Mouse (Mus musculus) limb, embryonic 11.5 days (tissue): ENCODE results near the gene Dctn2. TPM values are rescaled to one million over a fixed set of nuclear protein-coding genes. Genes with fewer than 3 reads are reported as not detected.
"Not testable (repeated sequence)": the region's sequence is repeated elsewhere in the genome, so short reads cannot be mapped to it uniquely, and the experiment has no call there.

Experiments used
- ATAC-seq: fragments of 200-750 bp; cut with Nextera tagmentation; 2 replicates; pipeline ENCODE4 v1.8.0; 2017; ENCODE audit warnings: low read depth; ENCODE audit not compliant: insufficient number of reproducible peaks, low FRiP score, low TSS enrichment
- DNase-seq: peaks from one replicate; pipeline ENCODE4 v3.0.0-alpha.2; 2015; ENCODE audit warnings: low spot score
- H3K27ac ChIP-seq: fragments of 300-500 bp; sonication (generic); replicated peaks from 2 replicates; pipeline ENCODE4 v1.5.1; 2014; ENCODE audit warnings: low read depth, mild to moderate bottlenecking, low read length
- H3K27me3 ChIP-seq: fragments of 300-500 bp; sonication (generic); 2 replicates; pipeline ENCODE4 v1.6.1; 2014; ENCODE audit warnings: mild to moderate bottlenecking, low read length, mixed read lengths; ENCODE audit not compliant: control insufficient read depth, insufficient read depth
- H3K36me3 ChIP-seq: fragments of 300-500 bp; sonication (generic); 2 replicates; pipeline ENCODE4 v1.6.1; 2014; ENCODE audit warnings: mild to moderate bottlenecking, low read length, moderate library complexity, mixed read lengths; ENCODE audit not compliant: control insufficient read depth, insufficient read depth
- H3K4me1 ChIP-seq: fragments of 300-500 bp; sonication (generic); 2 replicates; pipeline ENCODE4 v1.6.1; 2014; ENCODE audit warnings: low read length, mixed read lengths; ENCODE audit not compliant: control insufficient read depth, insufficient read depth
- H3K4me2 ChIP-seq: fragments of 300-500 bp; sonication (generic); 2 replicates; pipeline ENCODE4 v1.6.1; 2014; ENCODE audit warnings: low read depth, mild to moderate bottlenecking, moderate library complexity; ENCODE audit not compliant: severe bottlenecking
- H3K4me3 ChIP-seq: fragments of 300-500 bp; sonication (generic); 2 replicates; pipeline ENCODE4 v1.5.1; 2014; ENCODE audit warnings: low read depth, low read length
- H3K9ac ChIP-seq: fragments of 300-500 bp; sonication (generic); 2 replicates; pipeline ENCODE4 v1.6.1; 2014; ENCODE audit warnings: mild to moderate bottlenecking, low read length
- H3K9me3 ChIP-seq: fragments of 300-500 bp; sonication (generic); 2 replicates; pipeline ENCODE4 v1.6.1; 2016; ENCODE audit warnings: low read length; ENCODE audit not compliant: control insufficient read depth
- WGBS: fragments of 180-500 bp; shearing (Covaris S2); extraction: QIAGEN DNeasy Blood & Tissue Kit; methylation state at CpG from one replicate; pipeline ENCODE4 v1.1.7; 2014; 5-methylcytosine and 5-hydroxymethylcytosine counted together
- polyA plus RNA-seq: library from polyadenylated mRNA; unstranded; fragments of >200 nt; fragmentation: Nextera tagmentation; extraction: Ambion mirVana; gene quantifications from 2 replicates; pipeline ENCODE4 v1.2.1, GENCODE M21; 2014

Dctn2 gene
- polyA plus RNA-seq, 1 experiment from 2014 or later, result 170 TPM

DNA sequence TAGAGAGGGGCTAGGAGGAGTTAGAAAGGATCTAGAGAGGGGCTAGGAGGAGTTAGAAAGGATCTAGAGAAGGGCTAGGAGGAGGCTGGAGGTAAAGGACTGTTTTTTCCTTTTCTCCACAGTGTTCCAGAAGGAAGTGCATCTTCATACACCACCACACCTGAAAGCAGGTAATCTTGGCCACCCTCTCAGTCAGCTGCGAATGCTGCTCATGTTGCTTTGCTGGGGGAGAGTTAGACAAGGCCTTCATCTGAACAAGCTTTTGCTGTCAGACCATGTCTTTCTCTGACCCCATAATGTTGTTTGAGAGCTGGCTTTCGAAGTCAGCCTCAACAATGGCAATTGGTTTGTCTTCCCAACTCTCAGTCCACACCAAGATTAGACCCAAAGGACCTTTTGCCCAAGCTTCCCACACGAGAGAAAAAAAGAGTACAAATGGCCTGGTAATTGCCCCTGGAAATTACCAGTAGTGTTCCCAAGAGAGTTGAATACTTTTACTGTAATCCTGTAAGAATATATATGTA, 27.5 kb downstream of the Dctn2 start:
- no peak overlapping the region for H3K4me2 ChIP-seq
- H3K36me3 ChIP-seq, result peaks cover 34% of the 10 kb centered on the region
- DNase-seq (no peak), ATAC-seq (no peak)
- H3K4me1 ChIP-seq, result peaks cover 11% of the 10 kb centered on the region
- no peak overlapping the region for H3K27ac ChIP-seq
- 89% methylated on average over 3 of the region's 3 CpGs for WGBS
- no peak overlapping the region for H3K9ac ChIP-seq
- no peak overlapping the region for H3K4me3 ChIP-seq
- no peaks in the 10 kb centered on the region for H3K9me3 ChIP-seq
- no peaks in the 10 kb centered on the region for H3K27me3 ChIP-seq

DNA sequence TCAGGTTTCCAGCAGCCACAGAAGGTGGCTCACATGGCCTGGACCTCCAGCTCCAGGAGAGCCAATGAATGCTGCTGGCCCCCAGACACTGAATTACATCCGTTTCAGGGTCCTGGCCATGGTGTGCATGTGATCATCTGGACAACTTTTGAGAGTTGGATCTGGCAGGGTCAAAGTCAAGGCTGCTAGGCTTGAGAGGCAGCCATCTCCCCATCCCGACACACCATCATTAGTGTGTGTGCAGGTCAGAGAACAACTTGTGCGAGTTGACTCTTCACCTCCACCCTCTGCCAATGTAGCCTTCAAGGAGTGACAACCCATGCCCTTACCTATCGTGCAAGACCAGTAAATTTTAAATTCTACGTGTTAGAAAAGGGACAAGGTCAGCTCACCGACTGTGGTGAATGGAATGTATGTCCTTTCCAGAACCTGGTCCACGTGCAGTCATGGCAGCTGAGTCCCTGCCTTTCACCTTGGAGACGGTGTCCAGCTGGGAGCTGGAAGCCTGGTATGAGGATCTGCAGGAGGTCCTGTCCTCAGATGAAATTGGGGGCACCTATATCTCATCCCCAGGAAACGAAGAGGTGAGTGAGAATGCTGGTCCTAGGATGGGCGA, 28.8 kb downstream of the Dctn2 start:
- Histone ChIP-seq H3K9me3 (no peaks in the 10 kb centered on the region), H3K27ac (no peak overlapping the region), H3K4me1 (peaks cover 7% of the 10 kb centered on the region), H3K4me3 (no peak overlapping the region), H3K9ac (no peak overlapping the region), H3K27me3 (no peaks in the 10 kb centered on the region), H3K4me2 (no peak overlapping the region), H3K36me3 (peaks cover 42% of the 10 kb centered on the region)
- WGBS, result 95% methylated on average over 10 of the region's 10 CpGs
- no peak for ATAC-seq
- no peak for DNase-seq

DNA sequence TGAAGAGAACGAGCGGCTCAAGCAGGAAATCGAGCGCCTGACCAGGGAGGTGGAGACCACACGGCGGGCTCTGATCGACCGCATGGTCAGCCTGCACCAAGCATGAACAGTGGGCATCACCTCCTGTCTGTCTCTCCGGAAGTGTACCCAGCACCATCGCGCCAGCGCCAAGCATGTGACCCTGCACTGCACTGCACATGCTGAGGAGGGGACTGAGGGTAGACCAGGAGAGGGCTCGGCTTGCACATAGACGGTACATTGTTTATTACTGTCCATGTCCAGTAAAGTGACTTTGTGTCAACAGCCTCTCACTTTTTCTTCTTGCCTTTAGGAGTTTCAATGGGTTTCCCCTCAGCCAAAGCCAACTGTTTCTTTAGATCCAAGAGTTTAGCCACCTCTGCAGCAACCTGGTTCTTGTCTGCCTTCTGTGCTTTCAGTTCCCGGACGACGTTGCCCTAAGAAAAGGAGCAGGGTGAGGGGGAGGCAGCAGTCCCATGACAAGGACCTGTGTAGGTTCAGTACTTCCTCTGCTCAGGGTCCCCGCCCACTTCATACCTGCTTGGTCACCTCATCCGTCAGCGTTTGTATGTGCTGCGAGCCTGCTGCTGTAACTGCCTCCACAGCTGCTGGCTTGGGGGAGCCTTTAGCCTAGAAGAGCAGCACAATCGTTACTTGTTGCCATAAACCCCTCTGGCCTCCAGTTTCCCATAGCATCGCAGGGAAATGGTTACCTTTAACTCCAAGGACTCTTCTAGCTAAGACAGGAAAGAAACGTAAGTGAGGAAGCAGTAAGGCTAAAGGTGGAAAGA, 30.0 kb downstream of the Dctn2 start:
- Histone ChIP-seq H3K4me2 (no peak overlapping the region), H3K4me3 (no peak overlapping the region), H3K9me3 (no peaks in the 10 kb centered on the region), H3K27ac (no peak overlapping the region), H3K27me3 (no peaks in the 10 kb centered on the region), H3K36me3 (peaks cover 50% of the 10 kb centered on the region), H3K4me1 (peaks cover 7% of the 10 kb centered on the region), H3K9ac (no peak overlapping the region)
- WGBS, result 94% methylated on average over 24 of the region's 24 CpGs
- DNase-seq (no peak), ATAC-seq (no peak)

DNA sequence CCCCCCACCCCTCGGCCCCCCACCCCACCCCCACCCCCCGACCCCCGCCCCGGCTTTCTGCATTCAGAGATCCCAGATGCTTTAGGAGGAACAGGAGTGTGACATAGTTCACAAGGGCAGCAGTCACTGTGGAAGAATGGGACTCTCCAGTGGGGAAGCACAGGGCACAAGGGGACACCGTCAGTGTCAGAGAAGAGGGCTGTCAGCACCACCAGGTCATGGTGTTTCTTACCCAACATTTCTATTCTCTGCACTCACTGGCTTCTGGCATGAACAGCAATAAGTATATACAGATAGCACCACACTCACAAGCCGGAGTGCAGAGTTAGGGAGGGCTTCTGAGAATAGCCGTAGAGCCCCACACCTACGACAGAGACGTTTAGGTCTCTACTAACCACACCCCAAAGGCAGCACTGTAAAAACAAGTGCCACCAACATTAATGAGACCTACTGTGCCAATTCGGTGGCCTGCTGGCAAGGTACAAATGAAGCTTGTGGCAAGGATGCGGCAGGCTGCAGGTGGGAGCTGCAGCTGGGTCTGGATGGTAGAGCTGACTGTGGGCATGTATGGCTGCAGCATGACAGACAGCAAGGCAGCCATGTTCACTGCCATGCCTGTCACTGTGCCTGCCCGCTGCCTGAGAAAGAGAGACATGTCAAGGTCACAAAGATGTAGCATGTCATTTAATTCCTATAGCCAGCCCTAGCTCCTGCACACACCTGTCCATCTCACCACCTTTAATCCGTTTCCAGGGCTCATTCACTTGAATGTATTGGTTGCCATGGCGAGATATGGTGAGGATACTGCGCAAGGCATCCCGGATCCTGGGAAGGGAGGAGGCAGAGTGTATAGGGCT, 31.1 kb downstream of the Dctn2 start:
- no peak for ATAC-seq

DNA sequence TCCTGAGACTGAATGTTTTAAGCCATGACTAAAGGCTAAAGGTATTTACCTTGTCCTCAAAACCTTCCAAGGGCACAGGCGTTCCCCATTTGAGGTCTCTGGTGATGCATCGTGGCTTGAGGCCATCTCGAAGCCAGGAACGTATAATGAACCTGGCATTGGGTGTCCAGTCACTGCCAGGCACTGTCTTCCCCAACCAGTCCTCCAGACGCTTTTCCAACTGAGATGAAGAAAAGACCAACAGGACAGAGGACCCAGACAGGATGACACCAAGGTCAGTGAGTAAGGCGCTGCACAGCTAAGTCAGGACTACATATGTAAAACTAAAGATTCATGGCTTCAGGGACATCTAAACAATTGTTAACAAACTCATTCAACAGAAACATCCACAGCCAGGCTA, 34.2 kb downstream of the Dctn2 start:
- Histone ChIP-seq H3K9ac (no peak overlapping the region), H3K27ac (no peak overlapping the region), H3K4me1 (no peaks in the 10 kb centered on the region), H3K36me3 (peaks cover 65% of the 10 kb centered on the region), H3K9me3 (no peaks in the 10 kb centered on the region), H3K4me2 (no peak overlapping the region), H3K4me3 (no peak overlapping the region), H3K27me3 (no peaks in the 10 kb centered on the region)
- WGBS, result 94% methylated on average over 6 of the region's 6 CpGs
- DNase-seq (no peak), ATAC-seq (no peak)

More for the DNA sequence above, 31.1 kb downstream of the Dctn2 start:
- H3K27me3 ChIP-seq, result no peaks in the 10 kb centered on the region
- DNase-seq, result no peak
- peaks cover 2% of the 10 kb centered on the region; the same call in 1 of the 2 replicates for H3K4me1 ChIP-seq
- H3K9me3 ChIP-seq, result no peaks in the 10 kb centered on the region
- 91% methylated on average over 16 of the region's 16 CpGs for WGBS
- no peak overlapping the region for H3K27ac ChIP-seq
- no peak overlapping the region for H3K4me3 ChIP-seq
- peaks cover 59% of the 10 kb centered on the region for H3K36me3 ChIP-seq
- H3K9ac ChIP-seq, result no peak overlapping the region
- no peak overlapping the region for H3K4me2 ChIP-seq

DNA sequence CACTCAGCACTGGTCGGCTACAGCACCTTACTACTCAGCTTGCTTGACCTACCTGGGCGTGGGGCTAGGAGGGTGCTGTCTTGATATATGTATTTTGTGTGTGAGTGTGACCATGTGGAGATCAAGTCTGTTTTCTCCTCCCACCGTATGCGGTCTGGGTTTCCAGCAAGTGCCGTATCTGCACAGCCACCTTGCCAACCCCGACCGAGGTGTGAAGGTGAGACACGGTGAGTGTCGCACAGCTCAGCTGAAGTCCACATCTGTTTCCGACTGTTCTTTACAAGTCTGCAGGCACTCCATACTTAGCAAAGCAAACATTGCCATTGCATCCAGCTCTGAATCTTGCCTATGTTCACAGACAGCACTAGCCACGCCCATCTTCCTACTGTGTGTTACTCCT, 37.0 kb downstream of the Dctn2 start:
- peaks cover 61% of the 10 kb centered on the region for H3K36me3 ChIP-seq
- H3K27ac ChIP-seq, result no peak overlapping the region
- no peaks in the 10 kb centered on the region for H3K4me1 ChIP-seq
- DNase-seq (no peak), ATAC-seq (no peak)
- no peak overlapping the region for H3K9ac ChIP-seq
- 95% methylated on average over 11 of the region's 11 CpGs for WGBS
- no peaks in the 10 kb centered on the region for H3K9me3 ChIP-seq
- H3K27me3 ChIP-seq, result no peaks in the 10 kb centered on the region
- no peak overlapping the region for H3K4me3 ChIP-seq
- H3K4me2 ChIP-seq, result no peak overlapping the region

DNA sequence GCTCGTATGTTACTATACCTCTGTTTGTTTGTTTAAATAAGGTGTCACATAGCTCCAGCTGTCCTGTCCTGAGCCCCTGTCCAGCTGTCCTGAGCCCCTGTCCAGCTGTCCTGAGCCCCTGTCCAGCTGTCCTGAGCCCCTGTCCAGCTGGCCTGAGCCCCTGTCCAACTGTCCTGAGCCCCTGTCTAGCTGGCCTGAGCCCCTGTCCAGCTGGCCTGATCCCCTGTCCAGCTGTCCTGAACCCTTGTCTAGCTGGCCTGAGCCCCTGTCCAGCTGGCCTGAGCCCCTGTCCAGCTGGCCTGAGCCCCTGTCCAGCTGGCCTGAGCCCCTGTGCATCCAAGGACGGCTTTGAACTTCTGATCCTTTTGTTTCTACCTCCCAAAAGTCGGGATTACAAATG, 43.0 kb downstream of the Dctn2 start:
- WGBS, result 89% methylated on average over 3 of the region's 3 CpGs

More for the DNA sequence above, 43.0 kb downstream of the Dctn2 start:
- not testable (repeated sequence) for H3K27ac ChIP-seq, H3K9ac ChIP-seq, ATAC-seq, H3K9me3 ChIP-seq, H3K4me1 ChIP-seq, H3K27me3 ChIP-seq, DNase-seq, H3K4me3 ChIP-seq, H3K4me2 ChIP-seq
- H3K36me3 ChIP-seq, result peaks cover 28% of the 10 kb centered on the region
